Mouse (Mus musculus) small intestine, adult 2 months (tissue): ENCODE results near the gene Dmkn.

Experiments
- CTCF ChIP-seq: fragments of 200-500 bp; IDR thresholded peaks from 2 replicates; pipeline ENCODE4 v1.5.1; 2012; ENCODE audit warnings: low read depth, mild to moderate bottlenecking, control low read depth, inconsistent platforms, low read length, moderate library complexity, mixed read lengths; ENCODE audit not compliant: insufficient replicate concordance, insufficient read length; ENCODE audit errors: extremely low read depth
- POLR2A ChIP-seq: fragments of 200-500 bp; IDR thresholded peaks from 2 replicates; pipeline ENCODE4 v1.6.1; 2012; ENCODE audit warnings: low read depth, mild to moderate bottlenecking, control low read depth, inconsistent platforms, low read length, moderate library complexity

DNA sequence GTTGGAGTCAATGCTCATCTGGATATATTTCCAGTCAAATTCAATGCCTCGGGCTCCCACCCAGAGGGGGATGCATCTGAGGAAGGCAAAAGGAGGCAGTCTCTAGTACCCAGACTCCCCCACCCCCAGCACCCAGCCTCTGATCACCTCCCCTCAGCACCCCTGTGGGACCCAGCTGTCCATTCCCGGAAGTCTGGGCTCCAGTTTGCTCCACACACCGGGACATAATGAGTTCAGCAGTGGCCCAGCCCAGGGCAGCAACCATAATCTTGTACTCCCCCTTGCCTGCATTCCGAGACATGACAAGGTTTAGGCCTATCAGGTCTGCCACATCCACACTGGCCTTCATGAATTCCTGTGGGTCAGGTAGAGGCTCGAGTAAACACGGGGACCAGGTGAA is 35.3 kb upstream of the Dmkn start:
- TF ChIP-seq POLR2A (no peak), CTCF (no peak)
